Mouse (Mus musculus) MEL (cell line): ENCODE data around the gene Plcb4. TPM values are rescaled to one million over a fixed set of nuclear protein-coding genes. Genes with fewer than 3 reads are reported as not detected.

Experiments used
- DNase-seq: peaks from one replicate; pipeline ENCODE4 v3.0.0; 2011; ENCODE audit warnings: low read depth, low spot score
- H3K27ac ChIP-seq: 2 replicates; pipeline ENCODE4 v1.5.1; 2012; ENCODE audit warnings: low read depth, mild to moderate bottlenecking, control low read depth, low read length, moderate library complexity; ENCODE audit not compliant: control insufficient read depth
- H3K27me3 ChIP-seq, 2 experiments: fragments of 150-350 bp in 1 of 2; sonication (generic) in 1 of 2; 2 replicates each; pipeline ENCODE4 v1.6.1; 2012; ENCODE audit warnings: low read length in 2 of 2, mild to moderate bottlenecking in 2 of 2, improper control_type of control experiment in 1 of 2, moderate library complexity in 1 of 2; ENCODE audit not compliant: insufficient read depth in 2 of 2, control insufficient read depth in 1 of 2
- H3K36me3 ChIP-seq, 2 experiments: 2 replicates each; pipeline ENCODE4 v1.6.1; 2012 to 2014; ENCODE audit warnings: low read length in 2 of 2, improper control_type of control experiment in 1 of 2, inconsistent platforms in 1 of 2, mild to moderate bottlenecking in 1 of 2; ENCODE audit not compliant: insufficient read depth in 2 of 2, control insufficient read depth in 1 of 2
- H3K4me1 ChIP-seq, 2 experiments: fragments of 150-350 bp in 1 of 2; sonication (generic) in 1 of 2; 2 replicates each; pipeline ENCODE4 v1.6.1; 2012; ENCODE audit warnings: low read length in 2 of 2, improper control_type of control experiment in 1 of 2, mild to moderate bottlenecking in 1 of 2; ENCODE audit not compliant: insufficient read depth in 2 of 2, control insufficient read depth in 1 of 2
- H3K4me3 ChIP-seq, 2 experiments: fragments of 150-350 bp in 1 of 2; sonication (generic) in 1 of 2; 2 replicates each; pipeline ENCODE4 v1.5.1; 2012; ENCODE audit warnings: low read depth in 2 of 2, low read length in 2 of 2, mild to moderate bottlenecking in 2 of 2, moderate library complexity in 2 of 2, control low read depth in 1 of 2, improper control_type of control experiment in 1 of 2; ENCODE audit not compliant: control insufficient read depth in 1 of 2, insufficient read depth in 1 of 2
- H3K79me2 ChIP-seq: 2 replicates; pipeline ENCODE4 v1.6.1; 2012; ENCODE audit warnings: mild to moderate bottlenecking, low read length, moderate library complexity; ENCODE audit not compliant: control insufficient read depth, poor library complexity, insufficient read depth
- H3K9ac ChIP-seq: 2 replicates; pipeline ENCODE4 v1.6.1; 2012; ENCODE audit warnings: low read depth, mild to moderate bottlenecking, control low read depth, low read length, moderate library complexity; ENCODE audit not compliant: control insufficient read depth, poor library complexity, severe bottlenecking
- H3K9me3 ChIP-seq: fragments of 150-350 bp; sonication (generic); replicated peaks from 2 replicates; pipeline ENCODE4 v1.6.1; 2012; ENCODE audit warnings: mild to moderate bottlenecking, low read length, improper control_type of control experiment, moderate library complexity; ENCODE audit not compliant: insufficient read depth
- BHLHE40 ChIP-seq: IDR thresholded peaks from 2 replicates; pipeline ENCODE4 v1.6.1; 2012; ENCODE audit warnings: low read depth, mild to moderate bottlenecking, inconsistent platforms, low read length, improper control_type of control experiment, borderline replicate concordance
- CTCF ChIP-seq, 3 experiments: IDR thresholded peaks in 2 of 3; conservative IDR thresholded peaks in 1 of 3; 2 replicates each; pipeline ENCODE4 v1.5.1; 2011 to 2012; ENCODE audit warnings: low read length in 3 of 3, low read depth in 2 of 3, mild to moderate bottlenecking in 2 of 3, improper control_type of control experiment in 1 of 3, inconsistent platforms in 1 of 3, mixed read lengths in 1 of 3, moderate library complexity in 1 of 3; ENCODE audit not compliant: control insufficient read depth in 1 of 3, insufficient read depth in 1 of 3, poor library complexity in 1 of 3, severe bottlenecking in 1 of 3
- EP300 ChIP-seq, 2 experiments: IDR thresholded peaks; 2 replicates each; pipeline ENCODE4 v1.6.1; 2011; ENCODE audit warnings: improper control_type of control experiment in 2 of 2, low read length in 2 of 2, low read depth in 1 of 2, mild to moderate bottlenecking in 1 of 2
- HCFC1 ChIP-seq: IDR thresholded peaks from 2 replicates; pipeline ENCODE4 v1.6.1; 2012; ENCODE audit warnings: low read depth, mild to moderate bottlenecking, inconsistent platforms, low read length, improper control_type of control experiment, moderate library complexity
- KAT2A ChIP-seq: conservative IDR thresholded peaks from 2 replicates; pipeline ENCODE4 v1.6.1; 2012; ENCODE audit warnings: low read depth, low read length, improper control_type of control experiment, inconsistent platforms
- MAFK ChIP-seq: IDR thresholded peaks from 2 replicates; pipeline ENCODE4 v1.6.1; 2011; ENCODE audit warnings: low read depth, mild to moderate bottlenecking, low read length, improper control_type of control experiment, borderline replicate concordance
- MEF2A ChIP-seq: IDR thresholded peaks from 2 replicates; pipeline ENCODE4 v1.6.1; 2014; ENCODE audit warnings: low read depth, mild to moderate bottlenecking, inconsistent platforms, low read length, improper control_type of control experiment; ENCODE audit not compliant: poor library complexity, insufficient replicate concordance, severe bottlenecking; ENCODE audit errors: extremely low read depth
- MYB ChIP-seq: IDR thresholded peaks from 2 replicates; pipeline ENCODE4 v1.6.1; 2011; ENCODE audit warnings: mild to moderate bottlenecking, low read depth, low read length, improper control_type of control experiment
- NRF1 ChIP-seq: IDR thresholded peaks from 2 replicates; pipeline ENCODE4 v1.6.1; 2014; ENCODE audit warnings: low read depth, mild to moderate bottlenecking, inconsistent platforms, low read length, improper control_type of control experiment, moderate library complexity; ENCODE audit not compliant: poor library complexity, insufficient read depth, severe bottlenecking
- POLR2AphosphoS2 ChIP-seq: IDR thresholded peaks from 2 replicates; pipeline ENCODE4 v1.6.1; 2011; ENCODE audit warnings: low read length, improper control_type of control experiment
- SMC3 ChIP-seq: IDR thresholded peaks from 2 replicates; pipeline ENCODE4 v1.6.1; 2011; ENCODE audit warnings: low read depth, low read length, improper control_type of control experiment
- TBP ChIP-seq: IDR thresholded peaks from 2 replicates; pipeline ENCODE4 v1.8.0; 2011; ENCODE audit warnings: low read depth, low read length, improper control_type of control experiment
- TCF12 ChIP-seq: IDR thresholded peaks from 2 replicates; pipeline ENCODE4 v1.6.1; 2014; ENCODE audit warnings: low read depth, mild to moderate bottlenecking, inconsistent platforms, low read length, improper control_type of control experiment, moderate library complexity
- ZC3H11A ChIP-seq: IDR thresholded peaks from 2 replicates; pipeline ENCODE4 v1.6.1; 2012; ENCODE audit warnings: low read depth, mild to moderate bottlenecking, inconsistent platforms, low read length, improper control_type of control experiment
- ZNF384 ChIP-seq: IDR thresholded peaks from 2 replicates; pipeline ENCODE4 v1.6.1; 2012; ENCODE audit warnings: low read depth, mild to moderate bottlenecking, inconsistent platforms, low read length, improper control_type of control experiment
- polyA plus RNA-seq, 2 experiments: library from polyadenylated mRNA; stranded (reverse) in 1 of 2; unstranded in 1 of 2; fragments of >175 nt in 1 of 2; fragments of >200 nt in 1 of 2; gene quantifications; 2 replicates each; pipeline versions ENCODE4 v1.2.1 to v1.2.4; 2012; ENCODE audit warnings: low replicate concordance in 2 of 2, low read depth in 1 of 2; ENCODE audit not compliant: insufficient read length in 2 of 2, insufficient read depth in 1 of 2, missing spikeins in 1 of 2
- total RNA-seq: library from RNA; depleted of rRNA; stranded (reverse); fragments of 300-350 nt; gene quantifications from 2 replicates; pipeline ENCODE4 v1.2.3, GENCODE M21; 2012

Gene Plcb4
- total and polyA plus RNA-seq, 3 experiments: not detected

DNA sequence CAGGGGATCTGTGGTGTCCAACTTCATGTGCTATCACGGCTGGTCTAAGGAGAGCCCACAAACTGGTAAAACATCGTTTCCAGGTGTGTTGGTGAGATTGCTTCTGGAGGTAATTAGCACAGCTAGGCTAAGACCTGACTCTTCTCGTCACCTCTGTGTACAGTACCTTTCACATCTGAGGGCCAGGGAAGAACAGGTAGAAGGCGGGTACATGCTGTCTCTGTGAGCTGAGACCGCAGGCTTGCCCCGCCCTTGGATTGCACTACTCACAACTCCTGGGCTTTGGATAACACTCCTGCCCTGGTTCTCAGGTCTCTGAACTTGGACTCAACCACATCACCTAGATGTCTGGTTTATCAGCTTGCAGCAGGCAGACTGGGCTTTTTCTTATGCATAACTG is 128.6 kb downstream of the Plcb4 start:
- no peak overlapping the region for H3K9ac ChIP-seq
- no peak overlapping the region for H3K27ac ChIP-seq
- no peaks in the 10 kb centered on the region; a peak in 1 of 4 replicates for H3K27me3 ChIP-seq
- no peak for TF ChIP-seq MYB
- no peak for TF ChIP-seq TCF12
- TF ChIP-seq ZNF384: no peak
- no peaks in the 10 kb centered on the region for H3K4me1 ChIP-seq
- H3K9me3 ChIP-seq: no peaks in the 10 kb centered on the region
- H3K4me3 ChIP-seq: no peak overlapping the region
- DNase-seq: no peak
- no peaks in the 10 kb centered on the region for H3K79me2 ChIP-seq
- H3K36me3 ChIP-seq: no peaks in the 10 kb centered on the region

DNA sequence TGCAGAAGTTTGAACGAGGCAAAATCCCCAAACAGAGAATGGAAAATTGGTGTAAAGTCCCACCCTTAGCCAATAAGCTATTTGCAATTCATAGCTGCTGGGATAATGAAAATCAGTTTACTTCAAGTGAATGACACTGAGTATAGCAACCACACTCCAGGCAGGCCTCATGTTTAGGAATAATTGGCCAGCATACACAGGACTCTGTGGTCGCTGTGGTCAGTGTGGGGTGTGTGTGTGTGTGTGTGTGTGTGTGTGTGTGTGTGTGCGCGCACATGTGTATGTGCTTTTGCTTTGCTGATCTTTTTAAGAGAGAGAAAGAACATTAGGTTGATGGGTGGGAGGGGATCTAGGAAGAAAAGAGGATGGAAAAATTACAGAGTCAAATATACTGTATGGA is 134.1 kb downstream of the Plcb4 start:
- Histone ChIP-seq H3K9ac (no peak overlapping the region), H3K79me2 (no peaks in the 10 kb centered on the region), H3K27ac (no peak overlapping the region), H3K9me3 (no peaks in the 10 kb centered on the region), H3K27me3 (no peaks in the 10 kb centered on the region; a peak in 1 of 4 replicates), H3K36me3 (no peaks in the 10 kb centered on the region), H3K4me1 (no peaks in the 10 kb centered on the region), H3K4me3 (no peak overlapping the region)
- TF ChIP-seq MAFK: no peak
- no peak for TF ChIP-seq ZNF384
- TF ChIP-seq KAT2A: no peak
- TF ChIP-seq HCFC1: no peak
- DNase-seq: no peak

DNA sequence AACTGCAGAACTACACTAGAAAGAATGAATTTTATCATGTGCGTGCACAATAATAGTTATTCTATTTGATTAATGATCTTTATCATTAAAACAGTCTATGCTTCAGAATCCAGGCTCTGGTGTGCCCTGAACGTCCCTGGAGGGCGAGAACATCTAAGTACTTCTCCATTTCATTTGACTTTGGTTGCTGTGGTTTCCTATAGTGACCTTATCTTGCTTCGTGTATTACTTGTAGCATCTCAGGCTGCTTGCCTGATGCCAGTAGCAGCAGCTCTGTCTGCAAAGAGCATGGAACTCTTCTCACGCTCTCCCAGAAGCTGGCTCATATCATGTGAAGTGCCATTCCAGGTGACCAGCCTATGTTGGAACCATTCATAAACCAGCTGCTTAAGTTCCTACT is 137.9 kb downstream of the Plcb4 start:
- TF ChIP-seq CTCF (IDR thresholded peaks at IDR 0.05 in 2 of 3, conservative IDR thresholded peaks at IDR 0.05 in 1 of 3; ENCODE audit: control insufficient read depth in 1 of 3, insufficient read depth in 1 of 3, low read depth in 2 of 3, low read length in 3 of 3, poor library complexity in 1 of 3, severe bottlenecking in 1 of 3) (no peak), SMC3 (no peak), EP300 (IDR thresholded peaks at IDR 0.05; ENCODE audit: low read depth in 1 of 2, low read length in 2 of 2) (no peak), TBP (no peak), POLR2AphosphoS2 (no peak), NRF1 (no peak), ZC3H11A (no peak), MAFK (no peak), MEF2A (no peak), BHLHE40 (no peak)
- H3K27ac ChIP-seq: no peak overlapping the region
- peak; percentile 20 for DNase-seq
- H3K4me3 ChIP-seq: no peak overlapping the region
- no peaks in the 10 kb centered on the region for H3K27me3 ChIP-seq
- no peaks in the 10 kb centered on the region for H3K9me3 ChIP-seq
- H3K9ac ChIP-seq: no peak overlapping the region
- no peaks in the 10 kb centered on the region for H3K4me1 ChIP-seq
- H3K79me2 ChIP-seq: no peaks in the 10 kb centered on the region
- no peaks in the 10 kb centered on the region for H3K36me3 ChIP-seq
